Mouse (Mus musculus) heart, adult 18-20 months (tissue): ENCODE measurements around the gene Hs3st3a1. TPM values are rescaled to one million over a fixed set of nuclear protein-coding genes. Genes with fewer than 3 reads are reported as not detected.

Experiments
- DNase-seq, 2 experiments: peaks; one replicate each; pipeline ENCODE4 v3.0.0; 2021 to 2022; ENCODE audit warnings: mixed read lengths in 1 of 2
- long read RNA-seq, 2 experiments: library from polyadenylated mRNA; stranded (forward); transcript quantifications; one replicate each; pipeline ENCODE4 v2.0.0; 2021
- total RNA-seq, 2 experiments: library from RNA; stranded (reverse); gene quantifications; 2 replicates each; pipeline ENCODE4 v1.2.3; 2021

The Hs3st3a1 gene
- total RNA-seq, result under 1 TPM; 0.27 to 0.59 TPM
- long read RNA-seq, experiment 1, result 0 reads
- long read RNA-seq, experiment 2, result 0 reads

DNA sequence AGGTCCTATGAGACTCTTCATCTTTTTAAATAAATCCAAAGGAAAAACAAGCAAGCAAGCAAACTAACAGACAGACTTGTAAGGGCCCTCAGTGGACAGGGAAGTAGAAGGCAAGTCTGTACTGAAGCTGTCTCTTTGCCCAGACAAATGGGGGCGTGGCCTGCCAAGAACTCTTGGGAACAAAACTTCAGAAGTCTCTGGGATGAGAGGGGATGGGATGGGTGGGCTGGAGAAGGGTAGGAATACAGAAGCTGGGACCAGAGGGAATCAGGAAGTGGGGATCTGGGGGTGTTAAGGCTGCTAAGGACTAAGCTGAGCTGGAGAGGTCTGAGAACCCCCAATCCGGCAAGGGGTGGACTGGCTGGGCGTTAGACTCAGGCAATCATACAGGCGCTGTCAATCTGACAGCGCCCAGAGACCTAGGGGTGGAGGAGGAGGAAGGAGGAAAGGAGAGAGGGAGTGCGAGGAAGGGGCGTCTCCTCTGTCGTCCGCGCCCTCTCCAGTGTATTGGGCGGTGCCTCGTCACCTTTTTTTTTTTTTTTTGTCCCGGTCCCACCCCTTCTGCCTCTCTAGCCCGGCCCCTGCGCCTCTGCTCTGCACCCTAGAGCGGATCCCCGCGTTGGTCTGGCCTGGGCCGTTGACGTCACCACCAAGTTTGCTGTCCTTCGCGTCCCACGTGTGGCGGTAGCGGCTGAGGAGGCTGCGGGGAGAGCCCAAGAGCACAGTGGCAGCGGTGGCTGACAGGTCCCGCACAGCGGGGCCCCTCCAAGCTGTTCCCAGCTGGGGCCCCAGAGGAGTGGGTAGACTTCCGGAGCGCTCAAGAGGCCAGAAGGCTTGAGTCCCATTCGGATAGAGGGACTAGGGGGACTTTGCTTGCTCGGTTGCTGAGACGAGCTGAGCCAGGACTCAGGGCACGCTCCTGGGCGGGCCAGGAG is at the start of gene Hs3st3a1:
Hs3st3a1 (plus strand) TSS at position 722 of the 935 bp plus-strand sequence.
- DNase-seq, result peak; percentile 79 to 88

DNA sequence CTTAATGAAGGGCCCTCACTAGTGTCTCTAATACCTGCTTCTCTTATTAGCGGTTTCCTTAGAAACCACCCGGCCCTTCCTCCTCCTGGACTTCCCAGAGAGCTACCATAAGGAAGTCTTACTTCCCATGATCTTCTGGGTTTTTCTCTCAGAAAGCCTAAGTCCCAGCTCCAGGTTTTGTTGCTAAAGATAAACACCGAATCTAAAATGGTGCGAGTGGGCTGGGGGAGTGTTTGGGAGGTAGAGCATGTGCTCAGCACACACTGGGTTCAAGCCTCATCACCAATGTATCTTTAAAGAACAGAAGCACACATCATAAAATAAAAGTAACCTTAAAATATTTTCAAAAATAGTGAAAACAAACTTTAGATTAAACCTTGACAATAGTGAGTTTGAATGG is 48.8 kb upstream of the Hs3st3a1 start:
- no peak for DNase-seq

DNA sequence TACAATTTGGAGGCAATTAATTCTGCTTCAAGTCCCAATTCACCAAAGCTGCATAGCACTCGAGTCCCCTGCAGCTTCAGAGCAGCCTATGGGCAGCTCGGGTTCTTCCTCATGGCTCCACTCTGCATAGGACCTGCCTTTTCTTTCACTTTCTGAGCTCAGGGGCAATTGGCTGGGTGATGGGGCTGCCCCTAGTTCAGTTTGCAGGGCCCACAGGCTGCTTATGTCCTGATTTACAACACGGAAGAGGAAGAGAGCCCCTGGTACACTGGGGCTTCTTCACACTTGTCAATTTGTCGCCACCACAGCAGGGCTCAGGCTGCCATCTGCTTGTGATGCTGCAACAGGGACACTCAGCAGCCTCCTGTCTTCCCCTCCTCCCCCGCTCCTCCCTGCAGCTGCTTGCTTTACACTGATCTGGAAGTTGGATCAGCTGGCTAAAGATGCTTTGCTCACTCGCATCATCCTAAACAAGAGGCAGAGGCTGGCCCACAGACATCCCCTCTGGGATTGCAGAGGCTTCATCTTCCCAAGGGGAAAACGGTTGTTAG is 38.7 kb upstream of the Hs3st3a1 start:
- DNase-seq, result peak; percentile 3 to 10

DNA sequence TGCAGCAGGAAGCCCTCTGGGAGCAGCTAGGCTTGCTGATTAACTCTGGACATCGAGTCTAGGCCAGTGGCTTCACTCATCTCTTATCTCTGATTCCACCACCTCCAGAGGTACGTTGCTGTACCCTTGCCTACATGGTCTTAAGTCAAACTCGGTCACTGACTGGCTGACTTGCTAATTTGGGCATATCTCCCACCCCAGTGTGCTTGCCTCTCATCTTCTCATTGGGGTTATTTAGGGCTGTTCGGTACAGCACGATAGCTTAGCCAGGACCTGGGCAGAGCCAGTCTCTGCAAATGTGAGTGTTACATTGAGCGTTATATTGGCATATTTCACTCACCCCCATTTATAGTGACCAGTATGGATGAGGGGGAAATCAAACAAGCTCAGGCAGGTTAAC is 38.2 kb upstream of the Hs3st3a1 start:
- no peak for DNase-seq

DNA sequence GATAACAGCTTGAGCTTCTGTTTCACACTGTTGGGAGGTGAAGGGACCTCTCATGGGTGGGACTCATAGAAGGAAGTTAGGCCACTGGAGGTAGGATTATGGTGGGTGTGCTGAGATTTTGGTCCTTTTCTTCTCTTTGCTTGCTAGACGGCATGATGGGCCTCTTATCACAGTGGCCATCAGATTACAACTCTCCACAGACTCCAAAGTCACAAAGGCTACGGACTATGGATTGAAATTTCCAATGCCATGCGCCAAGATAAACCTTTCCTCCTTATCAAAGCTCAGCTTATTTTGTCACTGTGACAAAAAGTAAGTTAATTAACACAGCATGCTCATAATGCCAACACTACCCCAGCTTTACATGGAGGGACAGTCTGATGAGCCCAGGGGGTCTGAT is 37.5 kb upstream of the Hs3st3a1 start:
- no peak for DNase-seq

DNA sequence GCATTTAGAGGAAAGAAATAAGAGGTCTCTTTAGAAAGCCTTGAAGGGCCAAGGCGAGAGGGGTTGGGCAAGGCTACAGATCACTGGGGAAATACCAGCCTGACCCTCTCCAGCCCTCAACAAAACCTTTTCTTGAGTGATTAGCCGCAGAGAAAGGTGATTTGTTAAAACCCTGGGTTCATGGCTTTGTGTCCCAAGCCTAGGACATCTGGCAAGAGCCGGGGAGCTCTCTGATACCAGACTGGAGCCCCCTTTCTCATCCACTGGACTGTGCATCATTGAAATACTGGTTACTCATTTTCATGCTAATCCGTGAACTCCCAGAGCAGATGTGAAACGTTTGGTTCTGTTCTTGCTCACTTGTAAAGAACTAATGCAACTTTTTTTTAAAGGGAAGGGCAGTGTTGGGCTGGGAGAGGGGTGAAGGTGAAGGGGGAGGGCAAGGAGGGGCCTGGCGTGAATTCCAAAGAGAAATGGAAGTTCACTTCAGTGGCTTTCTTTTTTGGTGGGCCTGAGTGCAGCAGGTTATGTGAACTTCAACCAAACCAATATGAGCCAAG is 34.5 kb upstream of the Hs3st3a1 start:
- no peak for DNase-seq

DNA sequence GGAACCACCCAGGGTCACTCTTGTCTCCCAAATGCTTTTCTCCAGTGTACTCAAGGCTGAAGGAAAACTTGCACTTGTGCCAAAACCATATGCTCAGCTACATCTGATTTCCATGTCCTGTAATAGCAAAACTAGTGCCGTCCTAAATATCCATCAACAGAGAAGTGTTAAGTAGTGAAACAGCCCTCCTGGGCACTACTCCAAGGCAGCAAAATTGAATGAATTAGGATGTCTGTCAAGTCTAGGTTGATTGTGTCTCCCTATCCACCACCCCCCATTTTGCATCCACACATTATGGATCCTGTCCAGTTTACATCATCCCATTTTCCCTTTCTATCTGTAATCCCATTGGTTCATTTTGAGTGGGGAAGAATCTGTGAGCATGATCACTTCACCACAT is 16.2 kb upstream of the Hs3st3a1 start:
- no peak for DNase-seq

DNA sequence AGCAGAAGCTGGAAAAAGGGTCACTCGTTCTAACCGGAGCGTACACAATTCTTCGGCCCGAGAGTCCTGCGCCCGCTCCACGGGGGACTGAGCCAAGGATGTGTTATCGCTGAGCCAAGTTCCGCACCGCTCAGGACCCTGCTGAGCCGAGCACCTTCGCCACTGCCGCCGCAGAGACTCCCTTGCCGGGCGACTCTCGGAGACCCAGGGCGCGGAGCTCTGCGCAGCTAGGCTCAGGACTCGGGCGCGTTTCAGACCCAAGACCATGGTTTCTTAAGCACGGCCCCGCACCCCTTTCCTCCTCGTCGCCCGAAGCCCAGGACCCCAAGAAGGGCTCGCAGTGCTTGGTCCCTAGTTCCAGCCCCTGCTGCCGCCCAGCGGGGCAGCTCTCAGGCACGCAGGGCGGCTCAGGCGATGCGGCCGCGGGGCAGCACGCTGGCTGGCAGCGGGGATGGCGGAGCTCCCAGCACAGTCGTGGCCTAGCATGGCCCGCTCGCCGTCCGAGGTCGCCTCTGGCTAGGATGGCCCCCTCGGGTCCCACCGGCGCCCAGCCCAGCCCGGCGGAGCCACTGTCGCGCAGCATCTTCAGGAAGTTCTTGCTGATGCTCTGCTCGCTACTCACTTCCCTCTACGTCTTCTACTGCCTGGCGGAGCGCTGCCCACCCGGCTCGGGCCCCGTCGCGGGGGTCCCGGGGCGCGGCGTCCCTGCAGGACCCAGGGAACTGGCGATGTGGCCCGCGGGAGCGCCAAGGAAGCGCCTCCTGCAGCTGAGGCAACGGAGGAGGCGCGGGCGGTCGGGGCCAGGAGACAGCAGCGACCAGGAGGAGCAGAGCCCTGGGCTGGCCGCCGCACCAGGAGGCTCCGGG is 647 bp downstream of the Hs3st3a1 start:
- peak; percentile 28 to 47 for DNase-seq

DNA sequence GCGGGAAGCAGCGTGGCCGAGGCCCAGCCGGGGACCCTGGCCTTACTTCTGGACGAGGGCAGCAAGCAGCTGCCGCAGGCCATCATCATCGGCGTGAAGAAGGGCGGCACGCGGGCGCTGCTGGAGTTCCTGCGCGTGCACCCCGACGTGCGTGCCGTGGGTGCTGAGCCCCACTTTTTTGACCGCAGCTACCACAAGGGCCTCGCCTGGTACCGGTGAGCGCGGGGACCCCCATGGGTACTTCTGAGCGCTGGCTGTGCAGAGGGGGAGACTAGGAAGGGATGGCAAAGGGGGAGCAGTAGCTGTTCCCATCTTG is 1.2 kb downstream of the Hs3st3a1 start, which contains the start of gene F930015N05Rik:
F930015N05Rik (minus strand) TSS at position 242 of the 316 bp plus-strand sequence.
- DNase-seq, result no peak

DNA sequence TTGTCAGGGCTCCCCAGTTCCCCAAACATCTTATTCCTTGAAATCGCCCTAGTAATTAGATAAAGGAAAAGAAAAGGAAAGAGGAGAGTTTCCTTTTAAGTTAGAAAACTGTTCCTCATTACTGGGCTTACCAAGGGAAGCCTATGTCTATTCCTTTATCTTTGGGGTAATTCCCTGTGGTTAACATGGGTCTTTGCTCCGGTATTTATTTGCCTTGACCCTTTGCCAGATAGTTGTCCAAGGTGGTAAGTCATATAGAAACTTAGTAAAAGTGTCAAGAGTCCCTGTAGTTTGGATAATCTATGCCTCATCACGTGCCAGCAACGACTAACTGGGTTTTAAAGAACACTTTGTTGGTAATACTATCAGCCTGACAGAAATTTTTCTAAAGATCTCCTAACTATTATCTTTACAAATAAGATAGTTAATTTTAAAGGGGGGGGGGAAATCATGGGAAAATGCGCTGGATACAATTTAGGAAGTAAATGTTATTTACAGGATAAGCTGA is 1.7 kb downstream of the Hs3st3a1 start:
- no peak for DNase-seq

DNA sequence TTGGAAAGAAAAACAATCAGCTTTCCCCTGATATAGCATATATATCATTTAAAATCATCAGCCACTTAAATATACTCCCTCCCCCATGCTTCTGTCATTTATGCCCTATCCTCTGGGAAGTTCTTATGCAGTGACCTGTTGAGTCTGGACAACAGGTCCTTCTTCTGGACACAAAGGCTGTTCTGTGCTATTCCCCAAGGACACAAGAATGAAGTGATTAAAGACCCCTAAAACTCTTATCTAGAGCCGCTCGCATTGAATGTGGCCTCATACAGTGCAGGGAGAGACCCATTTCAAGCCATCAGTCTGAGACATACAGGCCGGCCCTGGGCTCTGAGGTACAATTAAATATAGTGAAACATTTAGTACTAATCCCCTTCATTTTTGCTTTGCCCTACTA is 2.6 kb downstream of the Hs3st3a1 start:
- no peak for DNase-seq

DNA sequence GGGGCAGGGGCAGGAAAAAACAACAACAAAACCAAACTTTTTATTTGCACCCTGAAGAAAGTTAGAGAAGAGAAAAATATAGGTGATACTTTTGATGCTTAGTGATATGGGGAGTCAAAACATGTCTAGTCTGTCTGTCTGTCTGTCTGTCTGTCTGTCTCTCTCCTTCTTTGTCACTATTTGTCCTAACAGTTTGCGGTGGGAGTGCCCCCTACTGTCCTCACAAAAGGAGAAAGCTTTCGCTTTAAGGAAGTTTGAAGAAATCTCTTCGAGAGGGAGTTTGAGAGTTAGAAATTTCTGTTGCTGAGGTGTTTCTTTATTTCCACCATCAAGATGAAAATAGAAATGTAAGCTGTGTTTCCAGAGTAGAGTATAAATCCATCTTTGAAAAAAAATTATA is 3.8 kb downstream of the Hs3st3a1 start:
- DNase-seq, result peak in 1 of 2 experiments; percentile 7

DNA sequence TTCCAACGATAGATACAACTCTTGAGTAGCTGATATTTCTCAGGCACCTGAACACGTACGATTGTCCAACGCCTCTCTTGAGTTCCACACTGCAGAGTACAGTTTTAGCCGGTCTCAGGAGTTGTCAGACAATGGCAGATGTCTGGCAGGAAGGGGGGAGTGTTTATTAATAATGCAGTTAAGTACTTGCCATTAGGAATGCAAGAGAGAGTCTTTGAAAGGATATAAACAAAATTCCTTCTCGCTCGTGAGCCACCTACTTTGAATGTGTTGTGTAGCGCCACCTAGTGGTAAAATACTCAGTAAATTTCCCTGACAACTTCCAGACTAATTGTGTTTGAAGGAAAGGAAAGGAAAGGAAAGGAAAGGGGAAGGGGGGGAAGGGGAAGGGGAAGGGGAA is 7.0 kb downstream of the Hs3st3a1 start:
- peak; percentile 30 to 70 for DNase-seq

DNA sequence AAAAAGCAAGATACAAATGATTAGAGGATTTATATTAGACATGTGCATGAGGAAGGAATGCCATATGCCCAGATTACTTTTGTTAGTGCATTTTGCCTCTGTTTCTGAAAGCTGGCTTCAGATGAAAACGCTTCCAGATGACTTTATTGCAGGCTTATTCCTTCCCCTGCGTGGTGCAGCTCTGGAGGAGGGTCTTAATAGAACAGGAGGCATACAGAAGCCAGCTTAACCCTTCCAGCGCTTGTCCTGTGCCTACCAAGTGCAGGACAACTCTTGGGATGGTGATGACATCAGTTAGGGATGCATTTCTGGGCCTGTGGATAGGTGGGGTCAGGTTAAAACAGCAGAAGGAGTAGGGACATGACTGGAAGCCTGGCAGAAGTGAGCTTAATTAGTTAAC is 7.6 kb downstream of the Hs3st3a1 start:
- DNase-seq, result no peak

DNA sequence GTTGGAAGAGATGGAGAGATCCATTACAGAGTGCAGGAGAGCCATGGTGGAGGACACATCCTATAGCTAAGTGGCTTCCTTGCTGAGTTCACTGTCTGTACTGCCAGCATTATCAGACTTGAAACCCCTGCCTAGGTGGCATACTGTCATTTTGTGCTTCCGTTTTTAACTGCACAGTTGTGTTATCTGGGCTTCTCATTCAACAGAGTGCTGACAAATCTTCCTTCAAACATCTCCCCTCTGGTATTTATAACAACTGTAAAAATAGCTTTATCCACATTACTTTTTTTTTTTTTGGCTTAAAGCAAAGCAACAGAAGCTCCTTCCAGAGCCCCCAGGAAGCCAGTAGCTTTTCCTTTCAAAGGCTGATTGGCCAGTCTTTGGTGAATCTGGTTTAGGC is 10.1 kb downstream of the Hs3st3a1 start:
- DNase-seq, result no peak

DNA sequence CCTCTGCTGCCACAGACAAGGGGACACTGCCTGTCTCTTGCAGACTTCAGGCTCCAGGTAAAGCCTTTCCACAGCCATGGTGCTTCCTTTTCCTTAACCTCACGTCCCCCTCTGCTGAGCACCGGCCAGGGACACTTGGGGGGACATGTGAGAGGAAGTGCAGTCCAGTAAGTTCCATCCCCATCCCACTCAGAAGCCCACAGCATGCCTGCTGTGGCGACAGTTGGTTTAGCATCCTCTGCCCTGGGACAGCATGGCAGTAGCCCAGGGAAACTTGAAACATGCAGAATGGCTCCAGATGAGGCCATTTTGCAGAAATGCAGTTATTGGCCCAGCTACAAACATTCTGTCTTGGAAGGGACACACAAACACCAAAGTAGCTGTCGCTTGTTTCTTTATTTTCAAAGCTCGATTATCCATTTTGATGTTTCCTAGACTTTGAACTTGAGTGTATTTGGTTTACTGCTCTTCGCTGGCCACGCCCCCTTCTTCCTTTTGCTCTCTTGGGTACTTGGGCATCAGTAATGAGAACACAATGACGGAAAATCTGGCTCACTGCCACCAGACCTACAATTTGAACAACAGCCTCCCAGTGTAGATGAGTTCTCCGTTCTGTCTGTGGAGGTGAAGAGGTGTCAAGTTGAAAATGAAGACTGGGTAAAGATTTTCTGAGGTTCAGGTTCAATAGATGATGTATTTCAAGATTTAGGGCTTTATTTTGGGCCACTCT is 13.6 kb downstream of the Hs3st3a1 start:
- no peak for DNase-seq

DNA sequence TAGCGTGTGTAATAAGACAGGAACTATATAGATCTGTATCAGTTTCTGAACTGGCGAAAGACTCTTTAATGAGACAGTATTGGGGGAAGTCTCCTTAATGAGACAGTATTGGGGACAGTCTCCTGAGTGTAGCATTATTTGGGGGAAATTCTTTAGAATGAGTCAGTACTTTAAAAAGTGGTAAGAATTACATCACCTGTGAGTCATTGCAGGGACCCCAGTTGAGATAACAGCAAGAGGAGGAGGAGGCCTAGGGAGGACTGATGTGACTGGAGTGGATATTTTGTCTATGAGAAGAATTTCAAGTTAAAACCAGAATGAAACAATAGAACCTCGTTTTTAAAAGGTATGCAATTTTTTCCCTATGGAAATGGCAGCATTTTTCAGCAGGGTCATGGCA is 26.6 kb downstream of the Hs3st3a1 start:
- DNase-seq, result no peak

DNA sequence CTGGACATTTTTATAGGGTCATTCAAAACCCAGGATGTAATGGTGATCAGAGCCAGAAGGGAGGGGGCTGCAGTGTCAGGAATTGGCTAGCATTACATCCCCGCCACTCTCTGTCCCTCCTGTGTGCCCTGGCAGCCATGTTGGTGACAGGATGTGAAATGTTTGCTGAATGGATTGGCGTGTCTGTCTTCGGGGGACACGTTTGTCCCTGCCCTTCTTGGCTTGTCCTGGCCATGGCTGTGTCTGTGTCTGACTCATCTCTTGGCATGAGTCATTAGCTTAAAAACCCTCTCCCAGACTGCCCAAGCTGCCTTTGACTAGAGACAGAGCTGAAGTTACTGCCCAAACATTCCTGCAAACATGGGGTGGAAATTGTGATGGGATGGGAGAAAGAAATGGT is 33.6 kb downstream of the Hs3st3a1 start:
- DNase-seq, result peak in 1 of 2 experiments; percentile 17

DNA sequence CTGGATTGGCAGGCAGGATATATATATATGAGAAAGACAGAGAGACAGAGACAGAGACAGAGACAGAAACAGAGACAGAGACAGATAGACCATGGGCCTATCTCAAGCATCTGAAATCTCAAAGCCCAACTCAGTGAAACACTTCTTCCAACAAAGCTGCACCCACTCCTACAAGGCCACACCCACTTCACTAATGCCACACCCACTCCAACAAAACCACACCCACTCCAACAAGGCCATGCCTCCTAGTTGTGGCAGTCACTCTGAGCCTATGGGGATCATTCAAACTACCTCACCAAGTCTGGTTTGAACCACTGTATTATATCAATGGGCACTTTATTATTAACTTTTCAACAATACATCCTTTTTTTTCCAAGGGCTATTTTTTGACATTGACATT is 35.6 kb downstream of the Hs3st3a1 start:
- DNase-seq, result no peak

DNA sequence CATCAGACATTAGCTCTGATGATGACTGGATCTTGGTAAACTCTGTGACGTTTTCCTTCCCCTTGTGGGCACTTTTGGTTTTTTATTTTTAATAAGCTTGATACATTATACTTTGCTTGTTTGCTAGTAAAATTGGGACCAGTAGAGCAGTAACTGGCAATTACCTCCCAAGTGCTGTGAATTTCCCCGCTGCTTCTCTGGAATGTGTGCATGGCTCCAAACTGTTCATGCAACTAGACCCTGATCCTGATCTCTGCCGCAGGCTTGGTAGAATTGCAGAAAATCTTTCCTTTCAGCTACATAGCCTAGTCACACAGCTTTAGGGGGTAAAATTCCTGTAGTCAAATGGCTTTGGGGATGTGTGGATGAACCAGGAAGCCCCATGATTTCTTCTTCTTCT is 38.5 kb downstream of the Hs3st3a1 start:
- no peak for DNase-seq

DNA sequence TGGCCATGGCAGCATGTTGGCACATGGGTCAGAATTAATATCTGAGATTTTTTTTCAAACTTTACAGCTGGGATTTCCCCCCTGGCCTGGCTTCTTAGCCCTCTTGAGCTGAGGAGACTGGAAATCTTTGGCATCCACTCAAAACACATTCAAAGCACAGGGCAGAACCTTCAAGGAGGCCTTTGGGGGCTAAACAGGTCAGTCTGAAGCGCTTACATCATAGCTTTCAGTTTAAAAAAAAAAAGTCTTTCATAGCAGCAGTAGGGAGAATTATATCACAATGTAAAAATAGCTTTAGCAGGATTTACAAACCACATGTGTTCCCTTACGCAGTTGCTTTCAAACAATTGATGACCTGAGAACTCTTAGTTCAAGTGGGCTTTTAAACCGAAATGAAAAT is 46.3 kb downstream of the Hs3st3a1 start:
- no peak for DNase-seq
